Mouse (Mus musculus) urinary bladder, adult 2 months (tissue): ENCODE results near the gene Csnk1e. TPM values are rescaled to one million over a fixed set of nuclear protein-coding genes. Genes with fewer than 3 reads are reported as not detected.

ENCODE experiments used
- DNase-seq: peaks from one replicate; pipeline ENCODE4 v3.0.0; 2022; ENCODE audit warnings: low spot score
- polyA plus RNA-seq: library from polyadenylated mRNA; depleted of rRNA; stranded (reverse); fragments of >200 nt; gene quantifications from 2 replicates; pipeline ENCODE4 v1.2.3, GENCODE M21; 2012

Csnk1e gene
- polyA plus RNA-seq, 1 experiment = 90.3 TPM

DNA sequence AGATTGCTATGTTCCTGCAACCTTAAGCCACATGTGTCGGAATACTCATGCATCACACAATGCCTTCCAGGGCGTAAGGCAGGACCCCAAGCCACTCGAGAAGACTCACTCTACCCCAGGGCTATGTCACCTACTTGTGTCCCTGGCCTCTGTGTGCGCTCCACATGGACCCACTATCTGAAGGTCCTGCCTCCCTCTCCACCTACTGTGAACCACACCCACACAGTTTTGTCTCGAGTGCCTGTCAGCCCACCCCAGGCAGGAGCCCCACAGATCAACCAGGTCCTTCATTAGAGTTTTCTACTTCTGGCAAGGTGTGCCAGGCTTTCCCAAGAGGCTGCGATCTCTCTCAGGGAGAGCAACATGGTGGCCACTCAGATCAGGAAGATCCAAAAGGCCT is 60.1 kb downstream of the Csnk1e start:
- no peak for DNase-seq

- no peak for DNase-seq
These were observed 60.5 kb downstream of the Csnk1e start for GRCm38 (mm10) chr15:79394842-79395241.

GRCm38 (mm10) chr15:79393101-79393500 is 62.3 kb downstream of the Csnk1e start:
- DNase-seq = no peak

- no peak for DNase-seq
These were observed 62.8 kb downstream of the Csnk1e start for GRCm38 (mm10) chr15:79392527-79392926.

GRCm38 (mm10) chr15:79391447-79392093 is 63.8 kb downstream of the Csnk1e start:
- DNase-seq = no peak

DNA sequence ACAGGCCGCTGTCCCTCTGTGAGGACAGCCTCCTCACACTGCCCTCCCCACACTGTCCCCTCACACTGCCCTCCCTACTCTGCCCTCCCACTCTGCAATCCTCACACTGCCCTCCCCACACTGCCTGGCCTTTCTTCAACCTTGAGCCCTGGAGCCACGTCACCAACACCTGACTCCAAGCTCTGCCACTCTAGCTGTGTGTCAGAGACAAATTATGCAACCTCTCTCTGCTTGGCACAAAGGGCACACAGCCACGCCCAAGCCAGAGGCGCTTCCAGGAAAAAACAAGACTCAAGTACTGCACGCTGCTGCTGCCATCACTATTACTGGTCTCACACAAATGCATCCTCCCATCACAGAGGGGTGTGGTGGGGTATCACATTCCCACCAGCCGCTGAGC is 64.9 kb downstream of the Csnk1e start:
- no peak for DNase-seq

DNA sequence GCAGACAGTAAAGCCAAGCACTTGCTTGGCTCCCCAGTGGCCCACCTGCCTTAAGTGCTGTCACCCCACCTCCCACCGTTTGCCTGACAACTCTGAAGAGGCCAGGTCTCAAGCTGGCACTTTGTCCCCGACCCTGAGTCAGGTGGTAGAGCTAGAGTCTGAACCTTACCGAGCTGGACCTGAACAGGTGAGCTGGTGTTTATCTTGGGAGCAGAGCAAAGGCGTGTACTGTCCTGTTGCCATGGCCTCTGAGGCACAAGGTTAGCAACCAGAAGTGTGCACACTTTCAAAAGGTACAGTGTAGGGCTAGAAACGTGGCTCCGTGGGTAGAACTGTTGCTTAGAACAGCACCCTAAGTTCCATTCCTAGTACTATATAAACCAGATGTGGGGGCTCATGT is 67.2 kb downstream of the Csnk1e start:
- no peak for DNase-seq

DNA sequence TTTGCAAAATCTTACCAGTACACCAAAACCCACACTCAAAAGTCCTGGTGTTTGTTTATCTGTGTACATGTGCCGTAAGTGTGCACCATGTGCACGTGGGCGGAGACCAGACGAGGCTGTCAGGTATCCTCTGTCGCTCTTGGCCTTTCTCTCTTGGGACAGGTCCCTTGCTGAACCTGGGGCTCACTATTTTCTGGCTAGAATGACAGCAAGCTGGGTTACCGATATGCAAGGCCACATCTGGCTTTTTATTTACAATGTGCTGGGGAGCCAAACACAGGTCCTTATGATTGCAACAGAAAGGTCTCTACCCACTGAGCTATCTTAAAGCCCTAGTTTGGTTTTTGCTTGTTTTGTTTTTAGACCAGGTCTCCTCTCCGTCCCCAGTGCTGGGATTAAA is 67.8 kb downstream of the Csnk1e start:
- no peak for DNase-seq

DNA sequence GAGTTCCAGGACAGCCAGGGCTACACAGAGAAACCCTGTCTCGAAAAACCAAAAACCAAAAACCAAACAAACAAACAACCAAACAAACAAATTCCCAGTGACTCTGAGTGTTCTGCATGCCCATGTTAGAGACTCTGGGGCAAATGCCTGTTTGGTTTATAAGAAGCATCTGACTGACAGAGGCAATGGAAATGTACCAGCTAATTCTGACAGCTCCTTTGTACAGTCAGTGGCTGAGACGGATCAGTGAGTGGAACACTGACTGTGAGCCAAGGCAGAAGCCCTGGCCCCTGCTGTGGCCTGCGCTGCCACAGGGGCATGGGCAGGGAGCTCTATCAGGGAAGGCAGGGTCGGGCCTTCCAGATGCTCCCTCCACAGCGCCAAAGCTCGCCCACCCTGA is 68.3 kb downstream of the Csnk1e start:
- no peak for DNase-seq

DNA sequence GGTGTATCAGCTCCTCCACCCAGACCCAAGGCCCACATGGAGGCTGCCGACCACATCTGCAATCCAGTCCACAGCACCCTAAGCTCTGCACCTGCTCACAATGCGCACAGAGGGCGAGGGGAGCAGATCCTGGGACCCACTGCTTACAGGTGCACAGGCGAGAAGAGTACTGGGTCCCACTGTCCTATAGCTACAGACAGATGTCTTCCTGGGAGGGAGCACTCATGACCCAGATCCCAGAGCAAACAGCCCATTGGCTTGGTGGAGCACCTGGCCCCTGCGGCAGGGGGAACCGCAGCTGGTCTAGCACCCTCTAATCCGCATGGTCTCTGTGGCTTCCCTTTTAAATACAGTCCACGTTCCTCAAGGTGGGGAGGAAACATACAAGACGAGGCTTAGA is 73.7 kb downstream of the Csnk1e start:
- DNase-seq = no peak

DNA sequence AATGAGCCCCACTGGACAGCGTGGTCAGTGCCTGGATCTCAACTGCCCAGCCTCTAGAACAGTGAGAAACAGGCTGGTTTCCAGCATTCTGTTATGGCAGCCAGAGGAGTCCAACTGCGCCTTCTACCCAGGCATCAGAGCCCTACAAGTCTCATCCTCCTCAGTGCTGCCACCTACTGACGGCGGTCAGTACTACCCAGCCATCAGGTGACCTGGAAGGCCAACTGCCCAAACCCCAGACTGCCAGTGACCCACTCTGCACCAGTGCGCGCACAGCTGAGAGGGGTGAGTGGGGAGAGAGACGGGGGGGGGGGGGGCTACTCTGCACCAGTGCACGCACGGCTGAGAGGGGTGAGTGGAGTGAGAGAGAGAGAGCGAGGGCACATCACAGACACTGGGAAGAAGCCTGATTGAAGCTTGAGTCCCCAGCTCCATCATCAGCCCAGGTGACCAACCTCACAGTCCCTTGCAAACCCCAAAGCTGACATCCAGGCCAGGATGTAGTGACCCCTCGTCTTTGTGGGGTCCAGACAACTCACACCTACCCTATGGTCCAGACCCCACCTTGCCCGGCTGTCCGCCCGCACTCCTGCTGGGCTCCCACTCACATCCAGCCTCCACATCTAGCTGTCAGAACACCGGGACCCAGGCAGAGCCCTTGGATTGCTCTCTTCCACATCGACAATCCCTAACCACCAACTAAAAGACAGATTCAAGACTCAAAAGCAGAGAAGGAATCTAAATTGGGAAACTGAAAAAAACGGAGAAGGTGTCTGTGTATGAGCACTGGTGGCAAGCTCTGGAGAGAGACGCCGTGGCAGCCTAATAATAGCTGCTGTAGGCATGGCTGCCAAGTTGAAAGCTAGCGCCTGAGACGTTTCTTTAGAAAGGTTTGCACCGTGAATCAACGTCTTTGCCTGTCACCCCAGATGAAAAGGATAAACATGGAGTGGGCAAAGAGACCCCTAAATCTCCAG is 74.6 kb downstream of the Csnk1e start:
- no peak for DNase-seq

DNA sequence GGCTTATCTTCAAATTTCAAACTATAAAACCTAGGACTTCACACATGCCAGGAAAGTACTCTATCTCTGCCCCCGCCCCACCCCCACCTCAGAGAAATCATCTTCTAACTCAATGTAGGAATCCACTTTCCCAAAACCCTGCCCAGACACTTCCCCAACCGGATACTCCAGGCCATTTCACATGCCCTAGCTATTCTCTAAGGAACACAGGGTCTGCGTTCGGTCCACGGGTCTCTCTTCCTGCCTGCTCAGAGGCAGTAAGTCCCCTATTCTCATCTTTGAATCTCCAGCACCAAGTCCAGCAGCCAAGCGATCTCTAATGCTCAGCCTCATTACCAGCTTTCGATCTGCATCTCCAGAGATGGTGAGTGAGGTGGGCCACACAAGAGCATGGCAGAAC is 75.7 kb downstream of the Csnk1e start:
- no peak for DNase-seq

DNA sequence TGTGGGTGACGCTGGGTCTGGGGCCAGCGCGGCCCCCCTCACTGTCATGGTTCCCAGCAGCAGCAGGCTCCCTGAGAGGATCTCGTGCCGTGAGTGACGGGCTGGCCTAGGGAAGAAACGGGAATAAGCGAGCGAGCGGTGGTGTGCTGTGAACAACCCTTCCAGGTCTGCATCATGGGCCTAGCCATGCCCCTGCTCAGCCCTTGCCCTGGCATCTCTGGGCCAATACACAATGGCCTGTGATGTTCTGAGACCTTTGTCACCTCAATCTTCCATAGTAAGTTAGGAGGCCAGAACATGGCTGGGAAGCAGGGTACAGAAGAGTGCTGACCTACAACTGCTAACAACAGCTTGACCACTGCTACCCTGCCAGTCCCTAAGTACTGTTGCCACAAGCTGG is 76.8 kb downstream of the Csnk1e start:
- no peak for DNase-seq

- DNase-seq = no peak
These were observed 77.7 kb downstream of the Csnk1e start for GRCm38 (mm10) chr15:79377681-79378080.

- DNase-seq = no peak
These were observed 80.6 kb downstream of the Csnk1e start for GRCm38 (mm10) chr15:79374760-79375159.

DNA sequence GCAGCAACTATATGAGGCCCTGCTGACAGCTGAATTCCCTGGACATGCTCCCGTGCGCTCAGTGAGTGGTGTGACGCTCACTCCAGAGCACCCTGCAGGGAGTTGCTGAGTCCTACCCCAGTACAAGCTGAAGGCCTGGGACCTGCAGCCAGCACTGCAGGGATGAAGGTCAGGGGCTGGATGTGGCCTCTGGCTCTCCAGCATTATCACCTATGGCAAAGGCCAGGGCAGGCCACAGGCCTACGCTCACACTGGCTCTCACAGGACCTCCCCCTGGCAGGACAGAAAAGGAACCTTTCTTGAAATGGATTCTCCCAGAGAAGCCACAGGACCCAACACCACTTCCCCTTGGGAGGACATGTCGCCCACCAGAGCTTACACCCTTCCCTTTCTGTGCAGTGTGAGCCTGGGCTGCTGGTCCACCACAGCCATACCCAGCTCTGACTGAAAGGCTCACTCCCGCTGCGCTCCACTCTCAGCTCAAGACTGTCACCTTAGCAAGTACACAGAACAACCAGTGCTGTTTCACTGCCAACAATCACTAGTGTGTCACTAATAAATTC is 85.0 kb downstream of the Csnk1e start:
- no peak for DNase-seq

DNA sequence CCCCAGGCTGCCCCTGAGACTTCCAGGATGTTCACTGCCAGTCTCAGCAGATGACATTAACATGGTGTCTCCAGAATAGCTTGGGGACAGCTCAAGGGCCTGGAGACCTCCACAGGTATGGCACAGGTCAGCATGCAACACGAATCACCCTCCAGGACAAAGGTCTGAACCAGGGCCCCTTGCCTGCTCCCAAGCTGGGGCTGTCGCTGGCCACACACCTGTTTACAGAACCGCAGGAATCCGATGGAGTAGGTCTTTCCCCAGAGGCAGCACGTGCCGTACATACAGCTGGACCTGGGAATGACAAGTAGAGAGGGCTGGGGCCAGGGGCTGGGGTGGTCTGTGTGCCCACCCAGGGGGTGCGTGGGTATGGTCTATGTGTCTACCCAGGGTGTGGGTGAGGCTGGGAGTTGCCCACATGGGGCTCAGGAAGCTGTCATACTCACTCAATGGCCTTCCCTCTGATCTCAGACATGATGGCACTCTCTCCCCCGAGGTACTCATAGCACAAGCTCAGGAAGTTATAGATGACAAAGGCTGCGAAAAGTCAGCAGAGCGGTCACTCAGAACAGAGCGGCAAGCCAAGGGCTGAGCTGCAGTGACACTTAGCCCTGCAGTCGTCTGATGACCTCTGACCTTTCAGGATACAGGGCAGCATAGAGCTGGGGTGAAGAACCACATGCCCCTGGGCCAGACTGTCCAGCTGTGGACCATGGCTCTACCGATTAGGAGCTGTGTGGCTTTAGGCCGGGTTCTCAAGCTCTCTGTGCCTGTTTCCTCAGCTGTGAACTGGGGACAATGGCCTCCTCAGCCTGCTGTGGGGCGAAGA is 85.7 kb downstream of the Csnk1e start:
- no peak for DNase-seq

DNA sequence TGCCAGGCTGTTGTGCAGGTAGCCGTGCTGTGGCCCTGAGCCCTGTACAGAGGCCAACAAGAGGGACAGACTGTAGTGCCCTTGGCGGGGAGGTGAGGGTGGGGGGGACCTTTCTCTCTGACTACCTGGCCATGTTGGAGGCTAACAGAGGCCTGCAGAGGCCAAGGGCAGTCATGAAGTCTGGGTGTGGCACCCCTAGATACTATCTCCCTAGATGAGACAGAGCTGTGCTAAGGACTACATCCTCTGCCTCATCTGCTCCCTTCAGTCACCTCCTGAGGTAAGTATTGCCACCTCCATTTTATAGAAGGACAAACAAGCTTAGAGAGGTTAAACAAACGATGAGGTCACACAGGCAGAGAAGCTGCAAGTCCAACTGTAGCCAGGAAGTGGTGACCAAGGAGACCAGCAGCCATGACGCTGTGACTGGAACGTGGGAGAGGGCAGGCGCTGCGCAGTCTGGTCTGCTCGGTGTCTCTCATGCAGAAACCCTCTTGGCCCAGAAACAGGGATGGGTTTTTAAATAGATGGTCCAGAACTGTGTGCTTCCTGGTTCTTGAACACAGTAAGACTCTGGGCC is 86.4 kb downstream of the Csnk1e start:
- DNase-seq = no peak

DNA sequence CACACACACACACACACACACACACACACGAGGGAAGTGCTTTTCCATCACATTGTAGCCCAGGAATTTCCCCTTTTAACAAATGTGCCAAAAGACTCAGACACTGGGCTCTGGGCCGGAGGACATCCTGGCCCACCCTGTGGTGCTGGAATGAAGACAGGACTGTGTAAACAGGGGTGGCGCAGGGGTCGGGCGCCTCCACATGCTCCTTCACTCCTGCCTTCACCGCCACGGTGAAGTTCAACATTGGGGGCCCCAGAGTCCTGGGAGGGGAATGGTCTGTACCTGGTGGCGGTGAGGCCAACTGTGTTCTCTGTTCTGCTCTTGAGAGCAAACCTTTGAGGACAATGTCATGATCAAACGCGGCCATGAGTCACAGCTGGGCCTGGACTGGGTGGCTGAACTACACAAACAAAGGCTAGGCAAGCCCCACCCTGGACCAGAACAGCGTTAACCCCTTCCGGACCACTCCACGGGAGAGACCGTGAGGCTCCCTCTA is 87.0 kb downstream of the Csnk1e start:
- no peak for DNase-seq
